Mouse (Mus musculus): ENCODE data around the gene Rnase1.

DNA sequence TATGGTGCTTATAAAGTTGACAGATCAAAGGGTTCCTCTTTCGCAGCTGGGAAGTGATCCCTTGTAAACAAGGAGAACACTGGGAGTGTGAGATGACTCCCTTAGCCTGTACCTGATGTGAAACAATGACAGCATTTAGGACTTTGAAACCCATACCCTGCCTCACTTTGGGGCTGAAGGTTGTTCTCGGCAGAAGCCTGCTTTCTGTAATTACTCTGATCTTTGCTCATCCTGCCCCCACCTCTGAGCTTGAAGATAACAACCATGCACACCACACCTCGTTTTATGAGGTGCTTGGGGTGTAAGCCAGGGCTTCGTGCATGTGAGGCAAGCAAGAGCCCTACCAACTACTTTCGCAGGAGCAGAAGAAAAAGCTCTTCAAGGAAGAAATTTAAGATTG, 2.6 kb upstream of the Rnase1 start:
- TF ChIP-seq POLR2A (IDR thresholded peaks at IDR 0.05; ENCODE audit: low read depth, low read length) (no peak), CTCF (conservative IDR thresholded peaks at IDR 0.05; ENCODE audit: insufficient read depth, insufficient read length, low read depth, low read length) (no peak)
